Mouse (Mus musculus): ENCODE measurements around the gene Skiv2l.
"Not testable (repeated sequence)": the region's sequence is repeated elsewhere in the genome, so short reads cannot be mapped to it uniquely, and the experiment has no call there.

Gene Skiv2l

GRCm38 (mm10) chr17:34811275-34811674 is 38.7 kb downstream of the Skiv2l start:
- DNase-seq (ENCODE audit: extremely low spot score), result no peak

GRCm38 (mm10) chr17:34810811-34811210 is 39.2 kb downstream of the Skiv2l start:
- not testable (repeated sequence) for DNase-seq (ENCODE audit: extremely low spot score)

- not testable (repeated sequence) for DNase-seq (ENCODE audit: extremely low spot score)
Observed at GRCm38 (mm10) chr17:34810411-34810810, 39.6 kb downstream of the Skiv2l start.

GRCm38 (mm10) chr17:34808599-34809205 is 41.3 kb downstream of the Skiv2l start:
- no peak for DNase-seq (ENCODE audit: extremely low spot score)

GRCm38 (mm10) chr17:34807176-34807575 is 42.8 kb downstream of the Skiv2l start:
- no peak for DNase-seq (ENCODE audit: extremely low spot score)

- no peak for DNase-seq (ENCODE audit: extremely low spot score)
Observed at GRCm38 (mm10) chr17:34804871-34805562, 45.0 kb downstream of the Skiv2l start.

- DNase-seq (ENCODE audit: extremely low spot score), result not testable (repeated sequence)
Observed at GRCm38 (mm10) chr17:34804301-34804700, 45.7 kb downstream of the Skiv2l start, which contains the start of gene Cyp21a1. Cyp21a1 (minus strand) TSS chr17:34804561.

- DNase-seq (ENCODE audit: extremely low spot score), result not testable (repeated sequence)
Observed at GRCm38 (mm10) chr17:34803367-34803766, 46.6 kb downstream of the Skiv2l start.

- DNase-seq (ENCODE audit: extremely low spot score), result not testable (repeated sequence)
Observed at GRCm38 (mm10) chr17:34802756-34803155, 47.3 kb downstream of the Skiv2l start.

- DNase-seq (ENCODE audit: extremely low spot score), result not testable (repeated sequence)
Observed at GRCm38 (mm10) chr17:34800781-34801305, 49.2 kb downstream of the Skiv2l start.

GRCm38 (mm10) chr17:34799531-34799925 is 50.5 kb downstream of the Skiv2l start:
- DNase-seq (ENCODE audit: extremely low spot score), result no peak

- DNase-seq (ENCODE audit: extremely low spot score), result no peak
Observed at GRCm38 (mm10) chr17:34798866-34799530, 51.0 kb downstream of the Skiv2l start.

- DNase-seq (ENCODE audit: extremely low spot score), result not testable (repeated sequence)
Observed at GRCm38 (mm10) chr17:34798071-34798470, 51.9 kb downstream of the Skiv2l start.

GRCm38 (mm10) chr17:34797211-34797995 is 52.6 kb downstream of the Skiv2l start:
- DNase-seq (ENCODE audit: extremely low spot score), result not testable (repeated sequence)

GRCm38 (mm10) chr17:34796311-34797140 is 53.5 kb downstream of the Skiv2l start:
- DNase-seq (ENCODE audit: extremely low spot score), result no peak

- peak; percentile 15 for DNase-seq (ENCODE audit: extremely low spot score)
Observed at GRCm38 (mm10) chr17:34795633-34796032, 54.4 kb downstream of the Skiv2l start.

- no peak for DNase-seq (ENCODE audit: extremely low spot score)
Observed at GRCm38 (mm10) chr17:34795016-34795415, 55.0 kb downstream of the Skiv2l start.
